Mouse (Mus musculus) adrenal gland, postnatal 36 days (tissue): Measurements from ENCODE around the gene Rps17. TPM values are rescaled to one million over a fixed set of nuclear protein-coding genes. Genes with fewer than 3 reads are reported as not detected.

Experiments
- DNase-seq, 2 experiments: peaks; one replicate each; pipeline ENCODE4 v3.0.0; 2021; ENCODE audit warnings: mixed read lengths in 1 of 2
- long read RNA-seq, 2 experiments: library from polyadenylated mRNA; stranded (forward); transcript quantifications; one replicate each; pipeline ENCODE4 v2.0.0; 2021; ENCODE audit warnings: borderline sequencing depth in 2 of 2
- total RNA-seq, 2 experiments: library from RNA; stranded (reverse); gene quantifications; 2 replicates each; pipeline ENCODE4 v1.2.3; 2021

Gene Rps17
- 1,000 to 10,000 TPM; 1,209 to 1,218 TPM for total RNA-seq
- long read RNA-seq, experiment 1, transcript Rps17-201 (5 exons, 494 nt) = major isoform, 482 of 561 reads
- long read RNA-seq, experiment 1, transcript Rps17-203 (4 exons, 660 nt) = minor isoform, 67 of 561 reads
- long read RNA-seq, experiment 1, partial matches to known transcripts = 3 of 561 reads
- long read RNA-seq, experiment 1, other reads (novel, unspliced or antisense) = 6 of 561 reads
- long read RNA-seq, experiment 2, transcript Rps17-201 (5 exons, 494 nt) = major isoform, 215 of 253 reads
- long read RNA-seq, experiment 2, transcript Rps17-203 (4 exons, 660 nt) = minor isoform, 37 of 253 reads
- long read RNA-seq, experiment 2, partial matches to known transcripts = 0 of 253 reads
- long read RNA-seq, experiment 2, other reads (novel, unspliced or antisense) = 1 of 253 reads

- DNase-seq = peak; percentile 95 to 97
Measured at GRCm38 (mm10) chr7:81344544-81345446, at the start of gene Rps17. Gene Rps17, minus strand, starts transcription at chr7:81345254.

GRCm38 (mm10) chr7:81379363-81379762 lies 34.3 kb upstream of the Rps17 start:
- no peak for DNase-seq

- peak; percentile 63 to 75 for DNase-seq
Measured at GRCm38 (mm10) chr7:81372337-81372920, 27.4 kb upstream of the Rps17 start.

- DNase-seq = no peak
Measured at GRCm38 (mm10) chr7:81371811-81372210, 26.8 kb upstream of the Rps17 start.

GRCm38 (mm10) chr7:81369724-81370123 lies 24.7 kb upstream of the Rps17 start:
- no peak for DNase-seq

GRCm38 (mm10) chr7:81367946-81368345 lies 22.9 kb upstream of the Rps17 start:
- no peak for DNase-seq

- DNase-seq = no peak
Measured at GRCm38 (mm10) chr7:81356975-81357374, 11.9 kb upstream of the Rps17 start.

GRCm38 (mm10) chr7:81356360-81356759 lies 11.3 kb upstream of the Rps17 start:
- no peak for DNase-seq

GRCm38 (mm10) chr7:81355746-81356145 lies 10.7 kb upstream of the Rps17 start:
- no peak for DNase-seq

- DNase-seq = no peak
Measured at GRCm38 (mm10) chr7:81351826-81352225, 6.8 kb upstream of the Rps17 start.

GRCm38 (mm10) chr7:81348206-81348605 lies 3.2 kb upstream of the Rps17 start:
- no peak for DNase-seq

GRCm38 (mm10) chr7:81345447-81346170 lies 555 bp upstream of the Rps17 start:
- no peak for DNase-seq

GRCm38 (mm10) chr7:81343831-81344230 lies 1.2 kb downstream of the Rps17 start:
- peak in 1 of 2 experiments; percentile 36 for DNase-seq

GRCm38 (mm10) chr7:81343316-81343715 lies 1.7 kb downstream of the Rps17 start:
- DNase-seq = peak in 1 of 2 experiments; percentile 36

GRCm38 (mm10) chr7:81342356-81343094 lies 2.5 kb downstream of the Rps17 start:
- DNase-seq = no peak

- no peak for DNase-seq
Measured at GRCm38 (mm10) chr7:81341563-81341962, 3.5 kb downstream of the Rps17 start.

- peak; percentile 46 to 59 for DNase-seq
Measured at GRCm38 (mm10) chr7:81339783-81340182, 5.3 kb downstream of the Rps17 start.

GRCm38 (mm10) chr7:81338522-81338873 lies 6.6 kb downstream of the Rps17 start:
- no peak for DNase-seq

GRCm38 (mm10) chr7:81337785-81338521 lies 7.1 kb downstream of the Rps17 start:
- DNase-seq = peak; percentile 34 to 53

GRCm38 (mm10) chr7:81336432-81336786 lies 8.6 kb downstream of the Rps17 start:
- DNase-seq = peak; percentile 56 to 78
